Mouse (Mus musculus) frontal cortex, postnatal 25 days (tissue): ENCODE data around the gene Kcnc1.

Experiments used
- DNase-seq, 2 experiments: peaks; one replicate each; pipeline ENCODE4 v3.0.0; 2022; ENCODE audit warnings: low spot score in 2 of 2

Gene Kcnc1

DNA sequence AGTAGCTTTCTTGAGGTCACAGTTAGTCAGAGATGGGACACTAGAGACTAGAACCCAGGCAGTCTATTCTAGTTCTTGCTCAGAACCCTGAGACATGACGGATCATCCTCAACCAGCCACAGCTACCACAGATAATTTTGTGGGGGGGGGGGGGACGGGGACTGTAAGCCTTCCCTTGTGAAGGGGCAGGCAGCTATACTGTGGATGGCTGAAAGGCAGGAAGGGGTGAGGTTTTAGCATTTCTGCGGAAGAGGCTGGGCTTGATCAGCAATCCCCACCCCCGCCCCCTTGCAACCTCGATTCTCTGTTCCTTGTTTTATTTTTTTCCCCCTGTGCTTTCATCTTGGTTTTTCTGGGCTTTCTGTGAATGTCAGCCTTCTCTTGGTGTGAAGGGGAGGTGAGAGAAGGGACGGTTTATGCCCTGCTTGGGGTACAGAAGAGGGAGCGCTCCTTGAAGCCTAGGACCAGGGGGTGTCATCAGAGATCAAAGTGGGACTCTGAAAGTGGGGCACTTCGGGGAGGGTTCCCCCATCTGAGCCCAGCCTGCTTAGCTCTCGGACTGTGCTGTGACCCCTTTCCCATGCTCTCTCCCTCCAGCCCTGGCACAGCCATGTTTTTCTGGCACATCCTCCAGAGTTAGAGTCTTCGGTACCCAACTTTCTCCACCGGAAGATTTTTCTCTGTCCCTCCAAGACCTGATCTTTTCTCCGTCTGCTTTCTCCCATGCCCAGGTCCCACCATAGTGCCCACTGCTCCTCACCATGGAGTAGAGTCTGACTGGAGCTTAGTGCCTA is 2.4 kb upstream of the Kcnc1 start:
- DNase-seq = no peak

DNA sequence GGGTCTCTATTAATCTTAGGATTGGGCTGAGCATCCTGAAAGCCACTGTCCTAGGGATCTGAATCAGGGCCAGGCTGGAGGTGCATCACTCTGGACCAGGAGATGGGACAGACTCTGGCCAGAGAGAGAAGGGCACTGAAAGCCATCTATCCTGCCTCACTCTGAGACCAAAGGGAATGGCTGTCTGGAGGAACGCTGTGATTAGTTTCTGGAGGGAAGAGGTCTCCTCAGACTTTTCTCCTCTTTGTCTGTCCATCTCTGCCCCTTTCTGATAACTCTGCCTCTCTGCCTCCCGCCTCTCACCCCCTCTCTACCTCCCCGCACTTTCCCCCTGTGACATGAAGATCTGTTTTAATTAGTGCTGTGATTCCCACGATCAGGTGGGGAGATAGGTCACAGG is 1.4 kb upstream of the Kcnc1 start:
- no peak for DNase-seq

DNA sequence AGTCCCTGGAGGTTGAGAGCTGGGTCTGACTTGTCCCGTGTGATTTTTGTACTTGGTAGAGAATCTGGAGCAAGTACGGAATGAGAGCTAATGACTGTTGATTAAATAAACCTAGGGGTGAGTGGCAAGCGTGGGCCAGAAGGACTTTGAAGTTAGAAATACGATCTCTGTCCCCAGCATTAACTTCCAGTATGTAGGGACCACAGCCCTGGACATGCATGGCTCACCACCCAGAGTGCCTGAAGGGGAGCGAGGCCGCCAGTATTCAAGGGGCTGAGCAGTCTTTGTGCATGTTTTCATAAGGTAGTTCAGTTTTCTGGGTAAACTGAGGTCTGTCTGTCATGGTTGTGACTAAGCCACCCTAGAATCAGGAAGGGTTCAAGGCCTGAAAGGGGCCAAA is 726 bp upstream of the Kcnc1 start:
- no peak for DNase-seq

DNA sequence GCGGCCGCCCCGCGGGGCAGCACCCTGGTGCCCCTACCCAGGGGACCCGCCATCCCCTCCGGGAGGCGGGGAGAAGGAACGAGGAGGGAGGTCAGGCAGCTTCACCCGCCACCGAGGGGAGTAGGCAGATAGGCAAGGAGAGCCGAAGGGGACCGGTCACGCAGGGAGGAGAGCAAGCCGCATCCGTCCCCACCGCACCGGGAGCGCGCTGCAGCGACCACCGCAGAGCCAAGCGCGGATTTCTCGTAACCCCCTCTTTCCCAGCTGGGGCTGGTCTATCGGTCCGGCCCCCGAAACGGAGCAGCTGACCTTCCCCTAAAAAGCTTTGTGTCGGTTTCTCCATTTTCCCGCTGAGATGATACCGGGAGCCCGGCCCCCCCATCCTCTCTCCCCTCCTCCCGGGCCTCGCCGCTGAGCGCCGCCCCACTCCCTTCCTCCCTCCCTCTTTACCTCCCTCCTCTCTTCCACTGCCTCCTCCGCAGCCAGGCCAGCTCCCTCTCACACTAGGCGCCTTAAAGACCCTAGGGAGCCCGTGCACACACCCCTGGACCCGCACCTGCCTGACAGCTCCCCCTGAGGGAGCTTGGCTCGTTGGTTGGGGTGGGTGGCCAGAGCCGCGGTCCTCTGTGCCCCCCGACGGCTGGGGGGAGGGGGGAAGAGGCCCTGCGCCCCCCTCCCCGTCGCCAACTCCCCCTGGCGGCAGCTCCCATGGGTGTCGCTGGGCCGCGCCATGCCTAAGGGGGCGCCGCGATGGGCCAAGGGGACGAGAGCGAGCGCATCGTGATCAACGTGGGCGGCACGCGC is 833 bp downstream of the Kcnc1 start:
- peak in 1 of 2 experiments; percentile 44 for DNase-seq

DNA sequence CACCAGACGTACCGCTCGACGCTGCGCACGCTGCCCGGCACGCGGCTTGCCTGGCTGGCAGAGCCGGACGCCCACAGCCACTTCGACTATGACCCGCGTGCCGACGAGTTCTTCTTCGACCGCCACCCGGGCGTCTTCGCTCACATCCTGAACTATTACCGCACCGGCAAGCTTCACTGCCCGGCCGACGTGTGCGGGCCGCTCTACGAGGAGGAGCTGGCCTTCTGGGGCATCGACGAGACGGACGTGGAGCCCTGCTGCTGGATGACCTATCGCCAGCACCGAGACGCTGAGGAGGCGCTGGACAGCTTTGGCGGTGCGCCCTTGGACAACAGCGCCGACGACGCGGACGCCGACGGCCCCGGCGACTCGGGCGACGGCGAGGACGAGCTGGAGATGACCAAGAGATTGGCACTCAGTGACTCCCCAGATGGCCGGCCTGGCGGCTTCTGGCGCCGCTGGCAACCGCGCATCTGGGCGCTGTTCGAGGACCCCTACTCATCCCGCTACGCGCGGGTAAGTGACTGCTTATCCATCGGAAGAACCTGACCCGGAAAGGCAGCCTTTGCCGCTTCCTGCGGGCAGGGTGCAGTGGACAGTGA is 1.5 kb downstream of the Kcnc1 start:
- DNase-seq = no peak

DNA sequence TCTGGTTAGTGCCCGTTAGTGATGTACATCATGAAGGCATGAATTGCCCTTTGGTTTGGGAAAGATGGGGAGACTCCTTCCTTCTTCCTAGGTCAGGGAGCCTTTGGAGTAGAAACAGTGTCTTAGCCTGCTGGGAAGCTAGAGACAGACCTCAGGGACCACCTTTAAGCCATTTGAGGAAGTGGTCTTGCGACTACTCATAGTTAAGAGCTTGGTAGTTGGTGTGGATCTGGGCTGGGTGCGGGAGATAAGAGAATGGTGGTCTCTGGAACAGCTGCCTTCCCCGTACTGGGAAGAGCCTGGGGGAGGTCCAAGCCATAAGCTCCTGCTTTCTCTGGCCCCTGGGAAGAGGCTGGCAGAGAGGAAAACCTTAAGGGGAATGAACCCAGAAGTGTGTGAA is 2.3 kb downstream of the Kcnc1 start:
- DNase-seq = no peak

DNA sequence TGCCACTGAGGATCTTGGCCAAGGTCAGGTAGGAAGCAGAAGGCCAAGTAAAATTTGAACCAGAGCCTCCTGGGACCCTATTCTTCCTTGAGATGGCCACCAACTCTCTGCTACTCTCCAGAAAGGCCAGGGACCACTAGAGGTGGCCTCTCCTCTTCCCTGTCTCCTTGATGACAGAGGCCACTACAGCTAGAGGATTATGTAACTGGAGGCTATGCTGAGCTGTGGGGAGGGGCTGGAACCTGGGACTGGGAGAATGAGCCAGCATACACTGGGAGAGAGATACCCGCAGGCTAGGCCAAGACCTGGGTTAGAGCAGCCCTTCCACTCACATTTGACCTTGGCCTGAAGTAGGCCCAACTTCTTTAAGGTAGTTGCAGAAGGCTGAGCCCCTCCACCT is 3.4 kb downstream of the Kcnc1 start:
- DNase-seq = no peak

DNA sequence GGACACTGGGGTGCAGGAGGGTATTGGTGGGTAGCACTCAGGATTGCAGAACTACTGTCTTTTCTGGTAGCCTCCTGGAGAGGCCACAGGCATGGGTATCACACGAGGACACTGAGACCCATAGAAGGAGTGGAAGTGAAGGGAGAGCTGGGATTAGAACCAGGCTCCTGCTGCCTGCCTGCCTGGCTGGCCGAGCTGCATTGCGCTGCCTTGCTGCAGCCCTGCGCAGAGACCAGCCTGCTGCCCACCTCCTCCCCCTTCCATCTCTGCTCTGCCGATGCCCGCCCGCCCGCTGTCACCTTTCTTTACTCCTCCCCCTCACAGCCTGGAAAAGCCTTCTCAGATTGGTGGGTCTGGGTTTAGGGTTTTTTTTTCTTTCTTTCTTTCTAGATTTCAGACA is 4.0 kb downstream of the Kcnc1 start:
- no peak for DNase-seq

DNA sequence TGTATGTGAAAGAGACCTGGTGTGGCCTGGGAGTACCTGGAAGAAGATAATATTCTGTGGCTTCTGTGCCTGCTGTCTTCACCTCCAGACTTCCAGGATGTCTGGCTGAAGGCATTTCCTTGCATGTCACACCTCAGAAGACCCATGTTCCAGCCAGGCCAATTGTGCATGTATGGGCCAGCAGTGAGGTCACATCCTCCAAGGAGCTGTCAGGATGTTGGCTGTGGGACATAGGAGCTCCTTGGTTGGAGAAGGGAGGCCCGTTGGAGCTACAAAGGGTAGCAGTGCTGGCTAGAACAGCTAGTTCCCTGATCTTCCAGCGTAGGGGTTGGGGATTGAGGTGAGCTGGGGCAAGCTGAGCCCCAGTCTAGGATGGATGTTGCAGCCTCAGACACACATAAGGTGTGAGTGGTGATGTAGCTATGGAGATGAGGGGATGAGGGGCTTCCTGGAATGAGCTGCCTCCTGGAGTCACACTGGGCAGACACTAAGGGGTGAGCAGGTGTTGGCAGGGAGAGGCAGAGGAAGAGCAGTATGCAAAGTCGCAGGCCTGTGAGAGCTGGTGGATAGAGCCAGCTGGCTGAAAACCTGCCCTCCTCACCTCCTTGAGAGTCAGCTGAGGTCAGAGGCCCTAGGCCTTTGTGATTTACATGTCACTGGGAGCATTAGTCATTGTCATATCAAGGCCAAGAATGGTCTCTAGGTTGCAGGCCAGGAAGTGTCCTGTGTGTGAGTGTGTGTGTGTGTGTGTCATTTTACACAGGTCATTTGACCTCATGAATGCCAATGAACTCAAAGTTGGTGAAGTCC is 5.3 kb downstream of the Kcnc1 start:
- no peak for DNase-seq

DNA sequence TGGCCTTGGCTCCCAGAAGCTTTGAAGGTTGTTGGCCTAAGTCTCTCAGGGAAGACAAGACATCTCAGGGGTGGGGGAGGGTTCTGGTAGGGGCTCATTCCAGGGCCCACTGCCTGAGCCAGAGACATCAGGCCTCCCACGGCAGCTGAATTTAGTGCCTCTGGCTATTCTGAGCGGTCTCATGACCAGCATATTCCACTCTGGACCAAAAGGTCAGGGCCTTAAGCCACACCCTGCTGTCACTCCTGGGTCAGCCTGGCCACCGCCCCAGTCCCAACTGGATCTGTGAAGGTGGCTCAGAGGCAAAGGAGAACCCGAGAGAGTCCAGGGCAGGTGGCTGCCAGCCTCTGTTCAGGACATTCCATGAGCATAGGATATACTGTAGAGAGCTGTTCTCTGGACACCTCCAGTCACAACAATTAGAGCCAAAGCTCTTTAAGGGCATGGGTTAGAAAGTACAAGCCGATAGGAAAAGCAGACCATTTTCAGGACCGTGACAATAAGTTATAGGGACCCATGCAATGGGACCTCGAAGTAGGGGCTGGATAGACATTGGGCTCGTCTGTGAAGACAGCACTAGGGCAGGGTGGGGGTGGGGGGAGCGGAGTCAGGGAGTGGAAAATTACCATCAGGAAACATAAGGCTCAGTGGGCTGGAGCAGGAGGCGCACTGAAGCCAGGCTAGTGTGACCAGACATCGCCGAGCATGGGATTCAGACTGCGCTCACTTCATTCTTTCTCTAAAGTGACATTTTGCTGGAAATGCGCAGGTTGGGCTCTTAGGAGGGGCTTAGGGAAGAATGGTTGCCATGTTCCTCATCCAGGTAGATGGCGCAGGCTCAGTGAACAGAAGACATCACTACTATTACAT is 7.6 kb downstream of the Kcnc1 start:
- DNase-seq = no peak

DNA sequence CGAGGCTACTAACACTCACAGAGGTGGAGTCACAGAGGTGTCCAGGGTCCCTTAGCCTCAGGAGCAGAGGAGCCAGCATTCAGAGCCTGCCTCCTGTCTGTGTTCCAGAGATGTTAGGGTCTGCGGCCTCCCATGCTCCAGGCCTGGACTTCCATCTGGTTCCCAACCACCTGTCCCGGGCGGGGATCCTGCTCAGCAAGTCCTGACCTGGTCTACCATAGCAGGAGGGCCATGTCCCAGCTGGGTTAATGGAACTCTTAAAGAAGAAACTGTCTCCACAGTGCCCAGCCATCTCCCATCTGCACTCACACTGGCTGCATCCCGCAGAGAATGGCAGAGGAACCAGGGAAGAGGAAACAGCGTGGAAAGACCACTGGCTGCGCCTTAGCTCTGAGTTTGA is 8.5 kb downstream of the Kcnc1 start:
- DNase-seq = no peak

DNA sequence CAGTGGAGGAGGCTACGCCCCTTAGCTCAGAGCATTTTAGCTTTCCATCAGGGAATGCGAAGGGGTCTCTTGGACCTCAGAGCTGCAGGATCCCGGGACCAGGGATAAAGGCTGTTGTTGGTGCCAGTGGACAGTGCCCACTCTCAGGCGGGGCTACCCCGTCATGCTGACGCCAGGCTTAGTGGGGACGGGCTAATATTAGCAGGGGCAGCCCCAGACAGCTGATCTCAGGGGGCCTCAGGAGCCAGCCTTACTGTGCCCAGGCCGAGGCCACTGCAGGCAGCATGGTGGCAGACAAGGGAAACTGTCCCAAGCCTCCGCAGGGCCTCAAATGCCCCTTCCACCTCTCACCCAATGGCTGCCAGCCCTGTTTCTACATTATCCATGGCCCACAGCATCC is 12.3 kb downstream of the Kcnc1 start:
- DNase-seq = no peak

DNA sequence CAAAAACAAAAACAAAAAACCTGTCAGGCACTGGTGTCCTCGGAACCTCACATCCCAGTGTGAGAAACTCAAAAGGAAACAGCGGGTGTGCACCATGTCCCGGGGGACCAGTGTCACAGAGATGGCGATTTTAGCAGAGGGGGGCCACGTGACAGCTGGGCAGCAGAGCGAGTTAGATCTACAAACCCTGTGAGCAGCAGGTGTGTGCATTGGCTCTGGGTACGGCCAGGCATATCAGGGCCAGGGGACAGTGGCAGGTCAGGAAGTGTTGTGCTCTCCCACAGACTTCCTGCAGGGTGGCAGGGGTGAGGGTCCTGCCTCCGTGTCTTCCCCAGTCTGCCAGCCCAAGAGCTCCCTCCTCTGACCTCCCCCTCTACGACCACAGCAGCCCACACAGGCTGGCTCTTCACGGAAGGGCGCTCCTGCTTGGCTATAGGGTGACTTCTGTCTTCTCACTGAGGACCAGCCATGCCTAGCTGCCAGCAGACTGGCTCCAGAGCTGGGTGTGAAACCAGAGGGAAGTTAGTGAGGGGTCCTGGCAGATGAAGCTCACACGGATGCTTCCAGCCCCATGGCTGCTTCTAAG is 13.0 kb downstream of the Kcnc1 start:
- no peak for DNase-seq

DNA sequence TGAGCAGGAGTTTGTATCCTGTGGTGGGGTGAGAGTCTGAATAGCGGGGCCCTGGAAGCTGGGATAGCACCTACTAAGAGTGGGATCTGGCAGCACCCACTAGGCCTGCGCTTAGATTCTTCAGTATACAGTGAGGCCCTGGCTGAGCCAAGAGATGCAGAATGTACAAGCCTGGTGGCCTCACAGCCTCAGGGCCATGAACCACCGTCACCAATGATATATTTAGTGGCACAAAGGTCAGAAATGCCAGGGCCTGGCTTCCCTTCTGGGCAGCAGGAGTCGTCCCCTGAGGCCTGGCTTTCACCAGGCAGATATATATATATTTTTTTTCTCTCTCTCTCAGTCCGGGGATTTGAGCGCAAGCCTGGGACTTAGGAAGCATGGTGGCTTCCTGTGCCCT is 14.4 kb downstream of the Kcnc1 start:
- DNase-seq = no peak

DNA sequence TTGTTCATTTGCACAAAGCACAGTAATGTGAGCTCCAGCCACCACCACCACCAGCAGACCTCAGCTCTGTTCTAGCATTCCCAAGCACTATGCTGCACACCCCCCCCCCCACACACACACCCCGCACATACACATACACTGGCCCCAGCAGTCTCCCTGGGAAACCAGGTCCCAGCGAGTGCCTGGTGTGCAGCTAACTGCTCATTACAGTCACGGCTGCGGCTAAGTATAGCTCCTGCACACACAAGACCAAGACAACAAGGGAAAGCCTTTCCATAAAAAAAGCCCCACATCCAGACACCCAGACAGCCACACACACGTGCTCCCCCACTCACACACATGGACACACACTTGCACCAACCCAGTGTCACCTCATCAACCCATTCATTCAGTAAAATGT is 16.5 kb downstream of the Kcnc1 start:
- DNase-seq = no peak

DNA sequence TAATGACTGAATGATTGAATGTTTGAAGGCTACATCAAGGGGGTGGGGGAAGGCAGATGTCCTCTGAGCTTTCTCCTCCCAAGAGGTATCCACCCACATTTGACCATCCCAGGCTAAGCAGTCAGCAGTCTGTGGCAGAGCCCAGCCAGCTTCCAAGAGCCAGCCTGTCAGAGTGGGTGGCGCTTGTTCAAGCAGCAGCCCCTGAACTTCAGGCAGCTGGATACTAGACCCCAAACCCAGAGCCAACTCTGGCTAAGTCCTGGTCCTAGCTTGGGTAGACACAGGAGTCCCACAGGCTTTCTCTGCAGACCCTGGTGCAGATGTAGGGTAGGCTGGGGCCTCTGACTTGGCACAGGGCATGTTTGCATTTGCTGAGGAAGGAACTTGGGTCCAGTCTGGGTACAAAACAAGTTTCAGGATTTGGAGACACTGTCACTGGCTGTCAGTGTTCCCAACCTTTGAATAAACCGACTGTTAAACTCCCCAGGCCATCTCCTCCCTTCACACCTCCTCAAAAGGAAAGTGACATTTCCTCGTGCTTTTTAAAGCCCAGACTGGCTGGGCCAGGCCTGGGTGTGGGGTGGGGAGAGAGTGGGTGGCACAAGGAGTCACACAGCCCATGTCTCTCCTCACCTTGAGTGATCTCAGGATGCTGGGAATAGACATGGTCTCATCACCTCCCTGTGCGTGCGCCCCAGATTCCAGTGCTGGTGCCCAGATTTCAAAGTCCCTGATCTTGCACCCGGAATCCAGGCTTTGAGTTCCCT is 17.8 kb downstream of the Kcnc1 start:
- DNase-seq = no peak

DNA sequence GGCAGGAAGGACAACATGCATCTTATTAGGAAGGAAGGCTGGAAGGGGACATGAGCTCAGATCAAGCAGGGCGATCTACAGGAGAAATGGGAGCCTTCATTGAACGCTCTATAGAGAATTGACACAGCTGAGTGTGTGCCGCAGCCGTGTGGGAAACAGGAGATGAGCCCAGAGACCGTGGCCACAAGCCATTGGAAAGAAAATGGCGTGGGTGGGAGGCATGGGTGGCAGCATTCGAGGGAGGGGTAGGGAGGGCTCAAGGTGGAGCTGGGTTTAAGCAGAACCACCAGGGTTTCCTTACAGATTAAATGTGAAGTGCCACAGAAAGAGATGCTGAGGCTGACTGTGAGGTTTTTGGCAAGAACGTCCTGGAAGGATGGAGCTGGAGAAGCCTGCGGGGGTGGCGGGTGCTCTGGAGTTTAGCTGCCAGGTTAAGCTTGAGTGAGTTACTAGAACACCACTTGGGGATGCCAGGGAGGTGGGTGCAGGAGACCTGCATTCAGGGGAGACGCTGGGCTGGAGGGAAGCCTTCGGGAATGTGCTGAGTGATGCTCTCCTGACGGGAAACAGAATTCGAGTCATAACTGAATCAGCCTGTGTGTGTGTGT is 19.6 kb downstream of the Kcnc1 start:
- peak in 1 of 2 experiments; percentile 41 for DNase-seq

DNA sequence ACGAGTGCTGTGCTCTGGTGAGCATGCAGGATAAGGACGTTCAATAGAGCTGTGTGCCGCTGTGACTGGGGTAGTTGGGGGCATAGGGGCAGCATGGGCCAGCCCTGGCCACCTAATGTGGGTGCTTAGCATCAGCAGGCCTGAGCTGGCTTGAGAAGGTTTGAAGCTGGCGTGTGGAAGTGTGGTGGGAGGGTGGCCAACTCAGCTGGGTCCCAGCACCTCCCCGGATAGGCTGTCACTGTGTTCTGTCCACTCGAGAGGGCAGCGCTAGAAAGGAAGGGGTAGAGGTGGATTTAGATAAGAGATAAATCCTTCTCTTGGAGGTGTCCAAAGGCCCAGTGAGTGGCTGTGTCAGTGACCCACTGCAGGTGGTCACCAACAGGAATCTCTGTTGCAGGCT is 21.2 kb downstream of the Kcnc1 start:
- DNase-seq = no peak

DNA sequence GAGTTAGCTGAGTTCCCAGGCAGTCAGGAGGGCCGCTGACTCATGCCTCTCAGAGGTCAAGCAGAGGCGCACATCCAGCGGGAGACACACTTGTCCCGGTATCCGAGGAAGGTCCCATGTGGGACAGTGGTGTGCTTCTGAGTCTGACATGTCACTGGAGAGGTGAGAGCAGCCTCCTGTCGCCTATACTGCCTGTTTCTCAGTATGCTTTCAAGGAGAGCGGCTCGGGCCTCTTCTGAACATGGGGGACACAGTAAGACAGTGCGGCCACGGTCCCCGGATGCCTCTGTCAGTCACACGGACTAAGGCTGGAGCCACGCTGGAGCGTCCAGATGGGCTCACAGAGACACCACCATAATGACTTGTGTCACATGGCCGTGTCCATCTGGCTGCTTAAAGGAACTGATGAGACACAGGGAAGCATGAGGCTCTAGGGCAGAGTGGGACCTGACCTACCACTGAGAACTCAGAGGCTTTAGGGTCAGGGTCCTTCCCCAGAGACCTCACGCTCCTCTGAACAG is 21.9 kb downstream of the Kcnc1 start:
- DNase-seq = no peak
